Mouse (Mus musculus) heart, embryonic 10.5 days (tissue): Measurements from ENCODE around the gene Prdm1. TPM values are rescaled to one million over a fixed set of nuclear protein-coding genes. Genes with fewer than 3 reads are reported as not detected.

ENCODE experiments used
- DNase-seq: peaks from one replicate; pipeline ENCODE4 v3.0.0-alpha.2; 2017; ENCODE audit warnings: low spot score
- H3K27ac ChIP-seq: fragments of 300-500 bp; sonication (generic); 2 replicates; pipeline ENCODE4 v1.5.1; 2016; ENCODE audit warnings: mild to moderate bottlenecking
- H3K27me3 ChIP-seq: fragments of 300-500 bp; sonication (generic); 2 replicates; pipeline ENCODE4 v1.6.1; 2016; ENCODE audit warnings: mild to moderate bottlenecking; ENCODE audit not compliant: poor library complexity, insufficient read depth, severe bottlenecking
- H3K36me3 ChIP-seq: fragments of 300-500 bp; sonication (generic); 2 replicates; pipeline ENCODE4 v1.6.1; 2016; ENCODE audit warnings: mild to moderate bottlenecking, moderate library complexity
- H3K4me1 ChIP-seq: fragments of 300-500 bp; sonication (generic); 2 replicates; pipeline ENCODE4 v1.6.1; 2016; ENCODE audit warnings: mild to moderate bottlenecking
- H3K4me3 ChIP-seq: fragments of 300-500 bp; sonication (generic); 2 replicates; pipeline ENCODE4 v1.5.1; 2016; ENCODE audit warnings: mild to moderate bottlenecking, moderate library complexity
- H3K9me3 ChIP-seq: fragments of 300-500 bp; sonication (generic); 2 replicates; pipeline ENCODE4 v1.6.1; 2016; ENCODE audit warnings: mild to moderate bottlenecking, moderate library complexity
- WGBS: fragments of 180-500 bp; shearing (Covaris S2); methylation state at CpG from one replicate; pipeline ENCODE4 v1.1.7; 2016; 5-methylcytosine and 5-hydroxymethylcytosine counted together
- polyA plus RNA-seq: library from polyadenylated mRNA; unstranded; fragments of >200 nt; fragmentation: Nextera tagmentation; extraction: Ambion mirVana; gene quantifications from 2 replicates; pipeline ENCODE4 v1.2.1, GENCODE M21; 2016

Prdm1 gene
- polyA plus RNA-seq, 1 experiment from 2014 or later = 2.9 TPM

DNA sequence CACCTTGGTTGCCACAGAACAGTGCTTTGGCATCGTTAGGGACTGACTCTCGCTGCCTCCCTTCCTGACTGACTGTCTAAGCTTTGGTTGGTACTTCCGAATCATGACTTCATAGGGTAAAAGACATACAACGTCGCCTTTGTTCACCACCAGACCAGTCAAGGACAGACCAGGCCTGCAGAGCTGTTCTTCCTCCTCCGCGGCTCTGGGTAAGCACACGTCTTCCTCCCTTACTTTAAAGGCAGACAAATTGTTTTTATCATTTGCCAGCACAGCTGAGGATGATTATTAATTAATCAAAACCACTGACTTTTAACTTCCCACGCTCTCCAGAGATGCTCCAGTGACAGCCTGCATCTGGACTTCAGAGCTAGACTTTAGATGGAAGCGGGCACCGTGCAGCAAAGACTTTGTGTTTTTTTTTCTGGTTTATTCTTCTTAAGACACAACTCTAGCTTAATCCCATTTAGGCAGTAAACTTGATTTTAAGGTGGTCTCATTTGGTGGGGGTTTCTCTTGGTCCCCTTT lies 139.5 kb downstream of the Prdm1 start:
- no peaks in the 10 kb centered on the region for H3K36me3 ChIP-seq
- WGBS = 77% methylated on average over 11 of the region's 11 CpGs

More for the DNA sequence above, 139.5 kb downstream of the Prdm1 start:
- Histone ChIP-seq H3K27ac (no peak overlapping the region), H3K4me3 (no peak overlapping the region), H3K27me3 (0 out of 2 replicates have a peak, but pooled peaks cover 2% of the 10 kb centered on the region), H3K9me3 (no peaks in the 10 kb centered on the region), H3K4me1 (no peaks in the 10 kb centered on the region)
- DNase-seq = no peak
